In the genomic region with DNA sequence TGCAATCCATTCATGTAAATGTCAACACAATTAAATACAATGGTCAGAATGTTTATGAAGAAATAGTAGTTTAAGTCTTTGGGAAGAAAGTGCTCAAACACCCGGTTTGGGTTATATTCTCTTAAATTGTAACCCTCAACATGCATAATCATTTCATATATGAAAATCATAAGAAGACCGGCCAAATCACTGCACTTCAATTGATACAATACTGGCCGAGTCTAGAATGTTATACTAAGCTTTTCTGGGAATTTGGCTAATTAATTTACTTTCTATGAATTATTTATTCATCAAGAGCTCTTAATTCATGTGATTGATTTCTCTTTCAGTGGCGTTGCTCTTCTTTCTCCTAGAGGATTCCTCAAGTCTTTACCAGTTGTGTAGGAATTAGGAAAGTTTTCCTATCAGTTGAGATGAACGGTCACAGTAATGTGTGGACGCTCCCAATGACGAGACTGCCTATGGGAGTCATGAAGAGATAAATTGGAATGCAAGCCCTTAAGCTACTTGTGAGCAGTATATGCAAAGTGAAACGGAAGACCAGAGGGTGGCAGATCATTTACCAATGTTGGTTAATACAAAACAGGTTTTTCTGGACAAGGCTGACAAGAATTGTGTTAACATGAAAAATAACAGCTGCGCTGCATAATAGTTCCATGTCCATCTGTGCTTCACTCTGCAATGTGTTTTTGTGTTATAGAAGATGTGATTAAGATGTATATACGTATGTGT, we compare ENCODE assay signal across 19 mouse cellular contexts.
DNase-seq lines count a peak whose midpoint lies in the region; ATAC-seq and TF ChIP-seq lines count a peak whose summit lies in the region.
"Had no signal": no experiment of that assay in that cellular context is flagged by ENCODE, and none has a peak within 500 bp of the region (broad histone marks: within the 10 kb centered on the region; RNA-seq: fewer than 3 reads in every experiment).

No protein-coding gene starts in this region.

- no peak for TF ChIP-seq CTCF in brain, embryonic 14.5 days (IDR thresholded peaks at IDR 0.05; ENCODE audit: borderline replicate concordance, extremely low read depth, insufficient read depth, insufficient read length)

- H3K9me3 ChIP-seq in forebrain, embryonic 11.5 days (ENCODE audit: control insufficient read depth, low read length), result no peaks in the 10 kb centered on the region
- no peaks in the 10 kb centered on the region for H3K9me3 ChIP-seq in forebrain, embryonic 10.5 days
- no peaks in the 10 kb centered on the region for H3K9me3 ChIP-seq in hindbrain, embryonic 13.5 days
- H3K9me3 ChIP-seq in midbrain, embryonic 14.5 days (ENCODE audit: control insufficient read depth, low read length), result no peaks in the 10 kb centered on the region
- H3K9me3 ChIP-seq: embryonic facial prominence, embryonic 12.5 days; G1E; heart, embryonic 13.5 days; limb, embryonic 15.5 days; stomach, embryonic 15.5 days had no signal

- H3K27ac ChIP-seq in forebrain, embryonic 11.5 days (ENCODE audit: low read depth, low read length), result no peak overlapping the region
- no peak overlapping the region for H3K27ac ChIP-seq in forebrain, embryonic 10.5 days
- peak overlapping the region; percentile 64 for H3K27ac ChIP-seq in hindbrain, embryonic 13.5 days
- H3K27ac ChIP-seq in midbrain, embryonic 14.5 days (replicated peaks; ENCODE audit: low read depth, low read length), result peak overlapping the region; percentile 52; the same call in 1 of the 2 replicates
- H3K27ac ChIP-seq: embryonic facial prominence, embryonic 12.5 days; heart, embryonic 13.5 days; limb, embryonic 15.5 days; stomach, embryonic 15.5 days had no signal

- H3K36me3 ChIP-seq in forebrain, embryonic 11.5 days (ENCODE audit: control insufficient read depth, insufficient read depth, low read length), result no peaks in the 10 kb centered on the region
- no peaks in the 10 kb centered on the region for H3K36me3 ChIP-seq in forebrain, embryonic 10.5 days (replicated peaks)
- no peaks in the 10 kb centered on the region for H3K36me3 ChIP-seq in hindbrain, embryonic 13.5 days
- H3K36me3 ChIP-seq in midbrain, embryonic 14.5 days (ENCODE audit: control insufficient read depth, insufficient read depth, low read length), result no peaks in the 10 kb centered on the region
- H3K36me3 ChIP-seq: embryonic facial prominence, embryonic 12.5 days; G1E; heart, embryonic 13.5 days; limb, embryonic 15.5 days; stomach, embryonic 15.5 days had no signal

- no peak for DNase-seq in forebrain, embryonic 11.5 days (ENCODE audit: low spot score)
- no peak for DNase-seq in forebrain, embryonic 10.5 days (ENCODE audit: extremely low spot score, low spot score)
- DNase-seq in brain, embryonic 14.5 days (ENCODE audit: low read depth), result peak; percentile 71
- peak; percentile 12 for DNase-seq in midbrain, embryonic 14.5 days
- DNase-seq in ovary, adult 18-20 months (ENCODE audit: low spot score), result no peak
- DNase-seq in lung, adult 18-20 months, result no peak
- DNase-seq: cerebellum, adult 11 months; heart, postnatal 36 days; lung, postnatal 36 days; thymus, adult 2 months had no signal

- no peak overlapping the region for H3K9ac ChIP-seq in forebrain, embryonic 11.5 days (ENCODE audit: low read length)
- no peak overlapping the region for H3K9ac ChIP-seq in hindbrain, embryonic 13.5 days
- no peak overlapping the region for H3K9ac ChIP-seq in midbrain, embryonic 14.5 days (replicated peaks; ENCODE audit: low read length)
- H3K9ac ChIP-seq: embryonic facial prominence, embryonic 12.5 days; heart, embryonic 13.5 days; limb, embryonic 15.5 days; stomach, embryonic 15.5 days had no signal

- no peak for TF ChIP-seq POLR2A in brain, embryonic 14.5 days (IDR thresholded peaks at IDR 0.05; ENCODE audit: borderline replicate concordance, extremely low read depth, insufficient read depth, insufficient read length, poor library complexity, severe bottlenecking)

- no peaks in the 10 kb centered on the region for H3K27me3 ChIP-seq in forebrain, embryonic 11.5 days (ENCODE audit: control insufficient read depth, insufficient read depth, low read length)
- H3K27me3 ChIP-seq in forebrain, embryonic 10.5 days (ENCODE audit: poor library complexity, severe bottlenecking), result no peaks in the 10 kb centered on the region
- no peaks in the 10 kb centered on the region for H3K27me3 ChIP-seq in hindbrain, embryonic 13.5 days
- no peaks in the 10 kb centered on the region for H3K27me3 ChIP-seq in midbrain, embryonic 14.5 days (ENCODE audit: control insufficient read depth, insufficient read depth, low read length)
- H3K27me3 ChIP-seq: embryonic facial prominence, embryonic 12.5 days; heart, embryonic 13.5 days; limb, embryonic 15.5 days; stomach, embryonic 15.5 days had no signal

- H3K4me2 ChIP-seq in forebrain, embryonic 11.5 days (ENCODE audit: low read depth, low read length, severe bottlenecking), result no peak overlapping the region
- peak overlapping the region; percentile 42 for H3K4me2 ChIP-seq in hindbrain, embryonic 13.5 days
- peak overlapping the region; percentile 29; the same call in 1 of the 2 replicates for H3K4me2 ChIP-seq in midbrain, embryonic 14.5 days (ENCODE audit: low read length)
- H3K4me2 ChIP-seq: embryonic facial prominence, embryonic 12.5 days; heart, embryonic 13.5 days; limb, embryonic 15.5 days; stomach, embryonic 15.5 days had no signal

- H3K4me3 ChIP-seq in forebrain, embryonic 11.5 days (ENCODE audit: low read depth, low read length), result no peak overlapping the region
- no peak overlapping the region for H3K4me3 ChIP-seq in forebrain, embryonic 10.5 days
- H3K4me3 ChIP-seq in hindbrain, embryonic 13.5 days, result no peak overlapping the region
- no peak overlapping the region for H3K4me3 ChIP-seq in midbrain, embryonic 14.5 days (replicated peaks; ENCODE audit: low read depth, low read length)
- H3K4me3 ChIP-seq: embryonic facial prominence, embryonic 12.5 days; heart, embryonic 13.5 days; limb, embryonic 15.5 days; stomach, embryonic 15.5 days had no signal

- 77% methylated on average over 10 of the region's 10 CpGs for WGBS in forebrain, embryonic 11.5 days
- 83% methylated on average over 10 of the region's 10 CpGs for WGBS in forebrain, embryonic 10.5 days
- 61% methylated on average over 10 of the region's 10 CpGs for WGBS in hindbrain, embryonic 13.5 days
- WGBS in midbrain, embryonic 14.5 days, result 61% methylated on average over 10 of the region's 10 CpGs

- ATAC-seq in forebrain, embryonic 11.5 days (replicated peaks; ENCODE audit: low FRiP score), result peak; percentile 8; the same call in 1 of the 2 replicates
- ATAC-seq in hindbrain, embryonic 13.5 days (ENCODE audit: low FRiP score), result peak; percentile 57
- ATAC-seq in midbrain, embryonic 14.5 days (ENCODE audit: low FRiP score, low TSS enrichment), result peak; percentile 24; the same call in 1 of the 2 replicates
- no peak for ATAC-seq in granulocyte monocyte progenitor cell, adult 5-6 weeks (replicated peaks; ENCODE audit: poor library complexity, severe bottlenecking)
- ATAC-seq: CD4-positive, CD25-positive, alpha-beta regulatory T cell, adult 4 months; intestine, embryonic 16.5 days had no signal

- no peaks in the 10 kb centered on the region for H3K4me1 ChIP-seq in forebrain, embryonic 11.5 days (replicated peaks; ENCODE audit: control insufficient read depth, insufficient read depth, low read length)
- H3K4me1 ChIP-seq in forebrain, embryonic 10.5 days, result peaks cover 6% of the 10 kb centered on the region
- H3K4me1 ChIP-seq in hindbrain, embryonic 13.5 days (replicated peaks), result peaks cover 7% of the 10 kb centered on the region; the same call in 1 of the 2 replicates
- peaks cover 3% of the 10 kb centered on the region; the same call in 1 of the 2 replicates for H3K4me1 ChIP-seq in midbrain, embryonic 14.5 days (ENCODE audit: control insufficient read depth, insufficient read depth, low read length)
- H3K4me1 ChIP-seq: embryonic facial prominence, embryonic 12.5 days; heart, embryonic 13.5 days; limb, embryonic 15.5 days; stomach, embryonic 15.5 days had no signal

Comparison
In these comparisons a context has a peak if more than half of its experiments do, and no peak if none do; other contexts are left out.
1. DNase-seq: peak in brain, embryonic 14.5 days (single experiment) and midbrain, embryonic 14.5 days (single experiment); none in forebrain, embryonic 11.5 days (single experiment), forebrain, embryonic 10.5 days (single experiment), ovary, adult 18-20 months (single experiment) and lung, adult 18-20 months (0 of 2).
2. H3K27ac ChIP-seq: peak in hindbrain, embryonic 13.5 days (single experiment) and midbrain, embryonic 14.5 days (single experiment); none in forebrain, embryonic 11.5 days (single experiment) and forebrain, embryonic 10.5 days (single experiment).